Mouse (Mus musculus) cortical plate, adult 2 months (tissue): ENCODE measurements around the gene Pdzrn3.

Source experiments
- CTCF ChIP-seq: fragments of 200-500 bp; IDR thresholded peaks from 2 replicates; pipeline ENCODE4 v1.5.1; 2011; ENCODE audit warnings: mild to moderate bottlenecking, control low read depth, low read length; ENCODE audit not compliant: insufficient read depth; ENCODE audit errors: extremely low read depth
- POLR2A ChIP-seq: fragments of 200-500 bp; IDR thresholded peaks from 2 replicates; pipeline ENCODE4 v1.6.1; 2011; ENCODE audit warnings: mild to moderate bottlenecking, low read length, control low read depth; ENCODE audit not compliant: insufficient read depth; ENCODE audit errors: extremely low read depth

DNA sequence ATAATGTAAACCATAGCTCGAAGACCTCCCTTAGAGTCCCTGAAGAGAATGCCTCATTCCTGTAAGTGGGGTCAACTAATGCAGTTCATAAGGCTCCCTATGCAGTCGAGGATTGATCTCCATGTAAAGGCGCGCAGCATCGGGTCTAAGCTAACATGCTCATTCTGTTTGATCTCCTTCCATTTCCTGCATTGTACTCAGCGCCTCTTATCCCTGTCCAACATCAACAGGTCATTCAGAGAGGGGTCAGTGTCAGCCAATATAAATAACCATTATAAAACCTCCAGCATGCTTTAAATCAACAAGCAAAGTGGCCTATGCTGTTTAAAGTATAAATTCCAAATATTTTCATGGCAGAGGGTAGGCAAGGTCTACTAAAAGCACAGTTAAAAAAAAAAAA is 159.9 kb downstream of the Pdzrn3 start:
- TF ChIP-seq CTCF = no peak
- no peak for TF ChIP-seq POLR2A
